Mouse (Mus musculus): ENCODE data around the gene Slc2a8.
A peak's percentile ranks its signal among the peaks of the same experiment; 100 is the strongest.

Gene Slc2a8

DNA sequence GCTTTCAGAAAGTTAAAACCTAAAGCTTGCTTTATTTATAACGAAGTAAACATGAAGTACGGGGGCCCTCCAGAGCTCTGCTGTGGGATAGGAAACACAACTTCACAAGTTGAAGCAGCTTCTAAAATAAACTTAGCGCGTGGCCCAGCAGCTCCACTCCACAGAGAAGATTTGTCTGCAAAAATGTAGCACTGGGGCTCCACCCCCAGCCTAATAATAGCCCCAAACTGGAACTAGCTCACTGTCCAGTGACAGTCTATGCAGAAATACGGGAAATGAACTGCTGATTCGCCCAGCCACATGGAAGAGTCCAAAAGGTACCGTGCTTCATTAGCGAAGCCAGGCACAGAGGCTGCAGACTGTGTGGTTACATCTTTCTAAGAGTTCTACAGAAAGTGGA lies 12.6 kb downstream of the Slc2a8 start:
- no peak for DNase-seq

DNA sequence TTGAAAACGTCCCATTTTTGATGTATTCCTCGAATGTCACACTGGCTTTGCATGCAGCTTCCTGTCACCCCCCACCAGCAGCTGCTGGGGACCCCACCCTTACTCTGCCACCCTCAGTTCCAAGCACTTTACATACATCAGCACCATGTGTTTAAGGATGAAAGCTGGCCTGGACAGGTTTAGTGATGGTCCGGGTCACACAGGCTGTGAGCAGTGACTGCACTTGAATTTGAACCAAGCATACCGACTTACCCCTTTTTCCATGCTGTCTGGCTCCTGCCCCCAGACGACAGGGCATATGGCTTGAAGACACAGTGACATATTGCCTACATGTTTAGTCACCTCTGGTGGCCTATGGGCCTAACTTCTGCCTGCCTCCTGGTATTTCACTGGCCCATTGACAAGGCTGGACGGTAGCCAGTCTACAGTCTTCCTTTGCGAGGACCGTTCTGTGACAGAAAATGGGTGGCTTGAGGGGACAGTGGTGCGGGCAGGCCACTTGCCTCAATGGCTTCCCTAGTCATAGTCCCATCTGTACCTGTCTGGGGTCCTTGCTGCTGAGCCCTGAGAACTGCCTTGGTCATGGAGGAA lies 13.8 kb downstream of the Slc2a8 start:
- DNase-seq: no peak

DNA sequence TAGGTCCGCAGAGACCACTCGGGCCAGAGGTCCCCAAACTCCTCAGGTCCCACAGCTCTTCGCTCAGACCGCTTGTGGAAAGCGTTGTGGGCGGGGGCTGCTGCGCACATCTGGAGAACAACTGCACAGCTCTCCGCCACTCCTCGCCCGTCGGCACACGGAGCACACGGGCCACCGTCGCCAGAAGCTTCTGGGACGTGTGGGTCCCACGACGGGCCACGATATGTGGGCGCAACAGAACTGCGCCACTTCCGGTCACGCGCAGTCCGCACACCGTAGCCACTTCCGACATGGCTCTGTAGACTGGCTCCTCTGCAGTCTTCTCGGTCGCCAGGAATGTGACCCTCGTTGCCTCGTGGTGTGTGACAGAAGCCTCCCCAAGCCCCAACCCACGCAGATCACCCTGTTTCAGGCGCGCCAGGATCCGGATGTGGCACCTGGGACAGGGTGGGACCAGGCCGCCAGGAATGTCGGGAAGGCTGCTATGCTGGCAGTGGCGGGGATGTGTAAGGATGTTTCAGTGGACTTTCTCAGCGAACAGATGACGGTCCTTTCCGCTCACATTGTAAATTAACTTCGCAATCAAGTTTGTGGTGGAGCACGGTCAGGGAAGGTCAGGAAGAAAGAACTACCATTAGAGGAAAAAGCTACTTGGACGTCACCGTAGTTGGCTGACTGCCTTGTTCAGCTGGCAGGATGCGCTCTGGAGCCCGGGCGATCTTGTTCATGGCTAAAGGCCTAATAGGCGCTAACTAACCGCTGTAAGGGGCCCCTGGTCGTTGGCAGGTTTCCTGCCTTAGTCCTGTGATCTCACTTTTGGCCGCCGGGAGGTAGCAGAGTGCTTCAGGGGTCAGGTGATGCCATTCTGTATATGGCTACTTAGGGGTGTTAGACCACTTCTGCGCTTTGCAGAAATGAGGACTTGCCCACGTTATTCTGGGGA lies 14.9 kb downstream of the Slc2a8 start:
- DNase-seq: peak; percentile 93

DNA sequence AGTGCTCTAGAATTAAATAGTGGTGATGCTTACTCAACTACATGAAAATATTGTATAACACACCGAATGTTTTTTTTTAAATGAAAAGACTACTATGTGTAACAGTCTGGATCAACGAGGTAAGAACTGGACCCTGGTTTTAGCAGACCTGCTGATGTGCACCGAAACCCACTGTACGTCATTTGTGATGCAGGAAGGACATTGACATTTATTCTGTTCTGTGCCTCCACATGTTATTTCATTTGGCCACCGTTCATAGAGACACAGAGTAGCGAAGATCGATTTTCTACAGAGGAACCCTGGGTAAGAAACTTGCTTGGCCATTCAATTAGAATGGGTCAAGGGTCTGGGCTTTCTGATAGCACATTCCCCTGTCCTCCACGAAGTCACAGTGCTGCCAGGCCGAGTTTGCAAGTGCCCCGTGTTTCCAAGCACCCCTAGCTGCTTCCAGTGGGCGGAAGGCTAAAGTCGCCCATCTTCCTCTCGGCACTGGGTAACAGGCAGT lies 15.6 kb downstream of the Slc2a8 start:
- DNase-seq: no peak

DNA sequence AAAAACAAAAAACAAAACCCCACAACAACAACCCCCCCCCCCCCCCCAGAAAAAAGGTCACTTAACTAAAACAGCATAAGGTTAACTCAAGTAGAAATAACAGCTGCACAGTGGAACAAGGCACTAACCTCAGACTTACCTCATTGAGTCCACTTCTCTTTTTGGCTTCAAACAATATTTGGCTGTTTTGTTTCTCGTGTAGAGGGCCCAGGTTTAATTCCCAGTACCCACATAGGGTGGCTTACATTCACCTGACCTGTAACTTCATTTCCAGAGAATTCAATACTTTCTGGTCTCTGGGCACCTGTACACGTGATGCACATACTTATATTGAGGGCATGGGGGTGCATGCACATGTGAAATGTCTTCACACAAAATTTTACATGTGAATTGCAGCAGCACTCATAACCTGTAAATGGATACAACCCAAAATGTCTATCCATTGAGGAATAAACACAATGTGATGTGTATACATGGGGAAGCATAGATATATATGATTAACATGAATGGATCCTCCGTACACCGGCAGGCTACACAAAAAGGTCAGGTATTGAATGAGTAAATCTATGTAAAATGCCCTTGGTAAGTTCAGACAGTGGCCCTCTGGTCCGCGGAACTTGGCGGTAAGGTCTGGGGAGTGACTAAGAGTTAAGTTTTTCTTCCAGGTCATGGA lies 16.2 kb downstream of the Slc2a8 start:
- peak; percentile 20 for DNase-seq

DNA sequence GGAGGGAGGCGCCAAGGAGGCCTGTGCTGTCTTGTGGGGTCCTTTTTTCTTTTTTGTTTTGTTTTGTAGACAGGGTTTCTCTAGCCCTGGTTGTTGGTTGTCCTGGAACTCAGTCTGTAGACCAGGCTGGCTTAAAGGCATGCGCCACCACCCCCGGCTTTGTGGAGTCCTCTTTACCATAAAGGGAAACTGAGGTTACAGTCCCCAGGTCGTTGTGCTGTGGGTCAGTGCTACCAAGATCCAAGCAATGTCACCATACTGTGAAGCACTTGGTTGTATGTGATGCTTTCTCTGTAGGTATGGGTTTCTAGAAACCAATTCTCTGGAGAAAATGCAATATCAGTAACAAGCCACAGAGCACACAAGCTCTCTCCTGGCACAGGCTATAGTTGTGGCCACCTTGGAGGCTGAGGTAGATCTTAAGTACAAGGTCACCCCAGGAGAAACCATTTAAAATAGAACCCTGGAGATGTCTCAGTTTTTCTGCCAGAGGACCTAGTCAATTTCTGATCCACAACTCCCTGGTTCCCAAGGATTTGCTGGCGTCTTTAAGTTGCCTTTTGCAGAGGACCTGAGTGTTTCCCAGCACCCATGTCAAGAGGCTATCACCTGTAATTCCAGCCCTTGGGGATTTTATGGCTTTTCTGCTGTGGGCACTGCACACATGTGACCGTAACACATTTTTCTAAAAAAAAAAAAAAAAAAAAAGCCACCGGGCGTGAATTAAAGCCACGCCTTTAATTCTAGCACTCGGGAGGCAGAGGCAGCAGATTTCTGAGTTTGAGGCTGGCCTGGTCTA lies 17.0 kb downstream of the Slc2a8 start:
- DNase-seq: no peak

DNA sequence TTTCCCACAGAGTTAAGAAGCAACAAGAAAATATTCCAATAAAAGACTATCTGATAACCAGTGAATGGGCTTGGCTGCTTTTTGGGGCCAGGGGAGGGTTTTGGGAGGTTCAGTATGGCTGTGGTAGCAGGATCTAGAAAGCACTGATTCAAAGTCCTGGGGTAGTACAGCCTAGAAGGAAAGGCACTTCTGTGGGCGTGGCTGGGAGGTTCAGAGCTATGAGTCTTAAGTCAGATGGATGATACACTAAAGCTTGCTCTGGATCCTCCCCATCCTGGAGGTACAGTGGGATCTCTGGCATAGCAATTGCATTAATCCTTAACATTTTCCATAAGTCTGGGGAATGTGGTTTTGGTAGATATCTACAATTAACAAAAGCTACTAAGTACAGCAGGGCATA lies 17.9 kb downstream of the Slc2a8 start:
- DNase-seq: no peak

DNA sequence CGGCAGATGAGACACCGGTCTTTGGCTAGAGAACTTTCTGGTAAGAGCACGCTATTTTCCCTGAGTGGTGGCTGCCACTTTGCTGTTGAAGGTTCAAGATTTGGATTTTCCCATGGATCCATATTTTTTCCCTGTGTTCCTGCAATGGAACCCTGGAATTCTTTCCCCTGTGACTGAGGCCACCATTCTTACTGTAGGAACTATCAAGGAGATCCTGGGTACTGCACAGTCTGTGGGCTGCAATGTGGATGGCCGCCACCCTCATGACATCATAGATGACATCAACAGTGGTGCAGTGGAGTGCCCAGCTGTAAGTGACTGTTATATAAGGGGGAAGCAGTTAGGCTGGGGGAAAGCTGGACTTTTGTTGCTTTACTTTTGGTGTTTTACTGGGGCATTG lies 18.3 kb downstream of the Slc2a8 start:
- no peak for DNase-seq

DNA sequence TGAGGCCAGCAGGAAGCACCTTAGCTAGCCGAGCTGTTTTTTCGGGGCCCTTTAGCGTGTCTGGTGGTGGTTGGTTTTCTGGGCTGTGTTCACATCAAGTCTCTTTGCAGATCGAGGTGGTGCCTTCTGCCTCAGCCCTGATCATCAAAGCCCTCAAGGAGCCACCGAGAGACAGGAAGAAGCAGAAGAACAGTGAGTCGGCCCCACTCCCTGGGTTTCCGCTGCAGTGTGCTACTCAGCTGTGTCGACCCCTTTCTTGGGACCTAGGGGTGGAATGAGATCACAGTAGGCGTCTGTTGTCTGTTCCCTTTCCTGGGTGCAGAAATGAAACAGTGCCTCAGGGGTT lies 19.0 kb downstream of the Slc2a8 start:
- no peak for DNase-seq

DNA sequence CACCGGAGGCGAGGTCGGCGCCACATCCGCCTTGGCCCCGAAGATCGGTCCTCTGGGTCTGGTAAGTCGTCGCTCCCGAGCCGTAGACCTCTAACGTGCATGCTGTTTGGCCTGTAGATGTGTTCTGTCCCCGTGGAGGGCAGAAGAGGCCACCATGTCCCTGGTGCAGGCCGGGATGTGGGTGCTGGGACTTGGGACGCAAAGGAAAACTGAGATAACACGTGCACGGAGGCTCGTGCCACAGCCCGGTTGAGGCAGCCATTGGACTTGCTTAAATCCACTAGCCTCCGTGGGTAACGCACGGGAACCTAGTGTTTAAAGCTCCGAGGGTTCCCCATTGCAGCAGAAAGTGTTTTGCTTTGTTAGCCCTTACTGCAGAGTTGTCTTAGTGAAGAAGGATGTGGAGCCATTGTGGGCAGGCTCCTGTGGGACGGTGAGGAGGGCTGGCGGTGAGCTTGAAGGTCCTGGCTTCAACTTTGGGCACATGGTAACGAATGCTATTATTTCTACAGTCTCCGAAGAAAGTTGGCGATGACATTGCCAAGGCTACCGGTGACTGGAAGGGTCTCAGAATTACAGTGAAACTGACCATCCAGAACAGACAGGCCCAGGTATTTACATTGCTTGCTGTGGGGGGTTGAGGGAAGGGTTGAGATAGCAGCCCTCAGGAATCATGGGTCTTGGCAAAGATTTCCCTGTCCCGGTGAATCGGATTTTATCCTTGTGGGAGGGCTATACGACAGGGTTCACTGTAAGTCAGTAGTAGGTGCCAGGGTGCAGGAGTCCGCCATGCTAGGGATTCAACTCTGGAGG lies 19.6 kb downstream of the Slc2a8 start:
- no peak for DNase-seq

DNA sequence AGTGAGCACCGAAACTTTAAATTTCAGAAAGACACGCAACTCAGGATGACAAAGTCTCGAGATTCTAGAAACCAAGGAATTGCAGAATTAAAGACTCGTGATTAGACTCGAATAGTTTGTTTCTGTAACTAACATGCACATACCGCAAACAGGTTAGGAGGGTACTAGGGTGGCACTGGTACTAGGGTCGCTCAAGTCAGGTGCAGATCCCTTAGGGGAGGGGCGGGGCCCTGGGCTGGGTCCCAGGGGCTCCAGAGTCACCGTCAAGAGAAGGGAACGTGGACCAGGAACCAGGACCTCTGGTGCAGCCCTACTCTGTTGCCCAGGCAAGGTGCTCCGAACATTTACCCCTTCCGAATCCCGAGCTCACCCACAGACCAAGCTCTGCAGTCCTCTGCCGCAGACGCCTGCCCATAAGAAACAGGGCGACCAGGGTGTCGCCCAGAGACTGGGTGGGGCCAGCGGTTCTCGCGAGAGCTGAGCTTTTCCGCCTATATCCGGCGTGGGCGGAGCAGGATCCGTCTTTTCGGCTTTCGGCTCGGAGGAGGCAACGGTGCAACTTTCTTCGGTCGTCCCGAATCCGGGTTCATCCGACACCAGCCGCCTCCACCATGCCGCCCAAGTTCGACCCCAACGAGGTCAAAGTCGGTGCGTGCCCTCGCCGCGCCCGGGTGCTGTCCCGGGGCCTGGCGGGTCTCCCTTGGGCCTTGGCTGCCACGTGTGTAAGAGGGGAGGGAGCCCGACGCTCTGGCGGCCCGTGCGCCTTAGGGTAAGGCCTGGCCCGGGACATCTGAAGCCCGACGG lies 20.5 kb downstream of the Slc2a8 start, which contains the start of the genes Rpl12 and Lrsam1:
Gene Rpl12 (plus strand): TSS at position 368 of the 804 bp plus-strand sequence.
Gene Lrsam1 (minus strand): TSS at position 423 of the 804 bp plus-strand sequence.
- DNase-seq: peak; percentile 97

DNA sequence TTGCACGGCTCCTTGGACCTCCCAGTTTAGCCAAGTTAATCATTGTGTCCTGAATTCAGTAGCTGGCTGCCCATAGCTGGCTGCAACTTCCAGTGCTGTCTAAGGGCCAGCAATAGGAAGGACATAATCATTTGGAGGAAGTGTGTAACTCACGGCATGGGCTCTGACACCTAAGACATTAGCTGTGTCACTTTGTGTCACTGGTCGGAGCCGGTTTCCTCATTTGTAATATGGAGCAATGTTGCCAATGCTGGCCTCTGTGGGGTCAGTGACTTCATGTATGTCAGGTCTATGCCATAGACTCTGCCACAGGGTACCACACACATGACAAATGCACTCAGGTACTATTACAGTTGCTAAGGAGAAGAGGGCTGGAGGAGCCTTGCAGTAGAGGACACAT lies 21.6 kb downstream of the Slc2a8 start:
- DNase-seq: no peak

DNA sequence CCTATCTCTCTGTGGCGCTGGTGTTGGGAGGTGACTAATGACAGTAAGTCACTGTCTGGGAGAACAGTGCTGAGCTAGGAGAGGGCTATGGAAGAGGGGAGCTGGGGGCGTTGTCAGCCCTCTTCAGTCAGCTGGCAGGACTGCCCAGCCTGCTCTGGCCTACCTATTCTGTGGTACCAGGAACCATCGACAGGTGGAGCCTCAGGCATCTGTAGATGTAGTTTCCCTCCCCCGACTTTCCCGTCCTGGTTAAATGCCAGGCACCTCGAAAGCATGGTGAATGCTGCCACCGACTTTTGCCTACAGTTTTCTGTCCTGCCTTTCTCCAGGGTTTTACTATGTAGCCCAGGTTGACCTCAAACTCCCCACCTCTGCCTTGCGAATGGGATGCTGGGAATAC lies 24.5 kb downstream of the Slc2a8 start:
- peak; percentile 24 for DNase-seq

DNA sequence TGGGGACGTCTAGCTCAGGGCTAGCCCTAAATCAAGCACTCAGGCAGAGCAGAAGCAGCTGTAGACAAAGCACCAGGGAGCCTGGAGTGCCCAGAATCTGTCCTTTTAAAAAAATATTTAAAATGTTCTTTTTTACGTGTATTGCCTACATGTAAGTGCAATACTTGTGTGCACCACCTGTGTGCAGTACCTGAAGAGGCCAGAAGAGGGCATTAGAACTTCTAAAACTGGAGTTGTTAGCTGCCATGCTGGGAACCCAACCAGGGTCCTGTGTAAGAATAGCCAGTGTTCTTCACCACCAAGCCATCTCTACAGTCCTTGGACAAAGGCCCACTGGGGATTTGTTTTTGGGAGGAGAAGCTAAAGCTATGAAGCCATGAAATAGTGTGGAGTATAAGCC lies 27.3 kb downstream of the Slc2a8 start:
- DNase-seq: no peak

DNA sequence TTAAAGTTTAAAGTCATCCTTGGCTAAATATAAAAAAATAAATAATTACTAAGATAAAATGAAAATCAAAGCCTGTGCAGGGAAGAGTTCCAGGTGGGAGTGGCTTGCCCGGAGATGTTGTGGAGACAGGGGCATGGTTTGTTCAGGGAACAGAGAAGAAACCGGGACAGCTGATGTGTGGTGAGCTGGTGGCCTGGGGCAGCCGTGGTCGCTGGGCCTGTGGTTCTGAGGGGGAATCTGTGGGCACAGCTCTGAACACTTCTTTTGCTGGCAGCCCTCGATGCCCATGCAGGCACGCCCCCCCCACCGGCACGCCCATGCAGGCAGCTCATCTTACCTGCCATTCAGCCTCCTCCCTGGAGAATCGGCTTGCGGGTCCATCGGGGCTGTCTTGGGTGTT lies 34.4 kb downstream of the Slc2a8 start:
- DNase-seq: no peak

DNA sequence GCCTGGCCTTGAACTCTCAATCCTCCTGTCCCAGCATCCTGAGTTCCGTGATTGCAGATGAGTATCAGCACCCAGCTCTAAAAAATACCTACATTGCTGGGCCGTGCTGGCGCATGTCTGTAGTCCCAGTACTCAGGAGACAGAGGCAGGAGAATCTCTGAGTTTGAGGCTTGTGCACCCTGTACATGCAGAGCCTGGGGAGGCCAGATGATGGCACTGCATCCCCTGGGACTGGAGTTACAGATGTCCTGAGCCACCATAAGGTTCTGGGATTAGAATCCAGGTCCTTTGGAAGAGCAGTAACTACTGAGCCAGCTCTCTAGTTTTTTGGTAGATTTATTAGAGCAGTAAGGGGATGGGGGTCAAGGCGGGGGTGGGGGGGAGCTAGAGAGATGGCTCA lies 41.4 kb downstream of the Slc2a8 start:
- DNase-seq: no peak

DNA sequence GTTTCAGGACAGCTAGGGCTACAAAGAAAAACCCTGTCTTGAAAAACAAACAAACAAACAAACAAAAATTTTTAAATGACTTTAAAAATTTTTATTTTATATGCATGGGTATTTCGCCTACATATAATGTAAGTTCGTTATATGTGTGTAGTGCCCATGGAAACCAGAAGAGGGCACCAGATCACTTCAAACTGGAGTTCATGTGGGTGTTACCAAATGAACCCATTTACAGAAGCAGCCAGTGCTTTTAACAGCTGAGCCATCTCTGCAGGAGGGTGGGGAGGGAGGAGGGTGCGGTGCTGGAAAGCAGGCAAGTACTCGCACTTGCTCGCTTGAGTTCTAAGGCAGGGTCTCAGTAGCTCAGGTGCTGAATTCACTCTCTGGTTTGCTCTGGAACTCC lies 42.5 kb downstream of the Slc2a8 start:
- peak; percentile 62 for DNase-seq

DNA sequence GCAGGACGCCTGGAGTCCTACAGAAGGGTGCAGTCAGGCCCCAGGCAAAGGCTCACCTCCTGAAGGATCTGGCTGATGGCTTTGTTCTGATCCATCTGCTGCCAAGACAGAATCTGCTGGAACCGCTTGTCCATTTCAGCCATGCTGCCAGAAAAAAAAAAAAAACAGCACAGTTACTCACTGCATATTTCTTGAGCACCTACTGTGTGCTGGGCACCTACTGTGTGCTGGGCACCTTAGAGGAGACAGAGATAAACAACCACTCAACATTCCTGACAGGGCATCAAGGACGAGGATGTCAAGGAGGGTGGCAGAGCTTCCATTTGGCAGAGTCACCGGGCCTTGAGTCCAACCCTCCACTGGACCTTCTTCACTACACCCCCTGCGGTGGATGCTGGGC lies 43.1 kb downstream of the Slc2a8 start:
- DNase-seq: no peak

DNA sequence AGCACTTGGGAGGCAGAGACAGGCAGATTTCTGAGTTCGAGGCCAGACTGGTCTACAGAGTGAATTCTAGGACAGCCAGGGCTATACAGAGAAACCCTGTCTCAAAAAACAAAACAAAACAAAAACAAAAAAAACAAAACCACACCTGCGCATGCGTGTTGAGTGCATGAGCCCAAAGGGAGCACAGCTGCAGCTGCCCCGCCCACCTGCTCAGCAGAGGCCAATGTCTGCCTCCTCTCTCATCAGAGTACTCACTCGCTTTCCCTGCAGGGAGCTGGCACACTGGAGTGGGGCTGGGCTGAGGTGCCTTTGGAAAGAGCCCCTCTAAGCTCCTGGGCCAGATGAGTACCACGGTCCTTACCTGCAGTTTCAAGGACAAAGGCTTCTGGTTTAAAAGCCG lies 50.2 kb downstream of the Slc2a8 start:
- DNase-seq: no peak

DNA sequence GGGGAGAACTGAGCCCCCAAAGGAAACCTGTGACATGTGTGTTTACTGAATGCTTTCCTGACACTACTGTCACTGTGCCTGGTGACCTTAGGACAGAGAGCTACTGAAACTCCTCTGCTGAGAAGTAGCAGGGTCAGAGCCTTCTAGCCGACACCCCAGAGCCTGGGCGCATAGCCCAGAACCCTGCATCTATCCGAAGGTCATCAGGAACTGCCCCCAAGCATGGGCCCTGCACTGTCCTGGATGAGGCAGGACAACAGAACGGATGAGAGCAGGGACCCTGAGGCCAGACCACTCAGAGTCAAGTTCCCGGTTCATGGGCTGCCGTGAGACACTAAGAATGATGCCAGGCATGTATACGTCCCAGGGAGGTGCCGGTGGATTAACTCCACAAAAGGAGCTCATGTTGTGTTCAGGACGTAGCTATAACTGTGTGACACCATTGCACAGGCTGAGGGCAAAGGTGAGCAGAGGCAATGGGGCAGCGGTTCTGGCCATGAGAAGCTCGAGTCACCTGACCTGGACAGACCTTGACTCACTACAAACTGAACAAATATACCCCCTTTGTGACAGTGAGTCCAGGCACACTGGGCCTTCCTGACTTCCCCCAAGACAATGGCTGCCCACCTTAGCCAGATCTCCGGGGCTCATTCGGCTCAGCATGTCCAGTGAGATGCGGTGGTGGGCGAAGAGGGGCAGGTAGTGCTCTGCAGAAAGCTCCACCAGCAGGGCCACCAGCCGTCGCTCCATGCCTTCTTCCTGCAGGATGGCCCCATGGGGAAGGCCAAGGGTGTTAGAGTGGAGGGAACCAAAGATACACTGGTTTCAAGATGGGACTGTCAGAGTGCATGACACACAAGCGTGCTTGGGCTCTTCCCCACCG lies 52.7 kb downstream of the Slc2a8 start:
- no peak for DNase-seq
